Mouse (Mus musculus) c-Kit-positive CD71-positive TER-119-positive erythroid progenitor cells, embryonic 14.5 days (primary cell): ENCODE results near the gene Rtp1.

Experiments used
- DNase-seq: peaks from one replicate; pipeline ENCODE4 v3.0.0-alpha.2; 2013; ENCODE audit warnings: low spot score

Gene Rtp1

GRCm38 (mm10) chr16:23456534-23456933 is 27.6 kb downstream of the Rtp1 start:
- no peak for DNase-seq

DNA sequence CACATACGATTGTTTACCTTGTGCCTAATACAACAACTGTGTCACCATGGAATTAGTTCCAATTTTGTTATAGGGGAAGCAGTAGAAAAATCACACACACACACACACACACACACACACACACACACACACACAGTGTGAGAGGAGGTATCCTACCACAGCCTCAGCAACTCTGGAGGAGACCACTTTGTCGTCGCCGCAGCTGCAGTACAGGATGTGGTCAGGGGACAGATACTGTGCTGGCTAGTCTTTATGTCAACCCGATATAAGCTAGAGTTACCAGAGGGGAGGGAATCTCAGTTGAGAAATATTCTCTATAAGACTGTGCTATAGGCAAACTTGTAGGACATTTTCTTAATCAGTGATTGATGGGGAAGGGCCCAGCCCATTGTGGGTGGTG is 28.4 kb downstream of the Rtp1 start:
- DNase-seq: no peak

DNA sequence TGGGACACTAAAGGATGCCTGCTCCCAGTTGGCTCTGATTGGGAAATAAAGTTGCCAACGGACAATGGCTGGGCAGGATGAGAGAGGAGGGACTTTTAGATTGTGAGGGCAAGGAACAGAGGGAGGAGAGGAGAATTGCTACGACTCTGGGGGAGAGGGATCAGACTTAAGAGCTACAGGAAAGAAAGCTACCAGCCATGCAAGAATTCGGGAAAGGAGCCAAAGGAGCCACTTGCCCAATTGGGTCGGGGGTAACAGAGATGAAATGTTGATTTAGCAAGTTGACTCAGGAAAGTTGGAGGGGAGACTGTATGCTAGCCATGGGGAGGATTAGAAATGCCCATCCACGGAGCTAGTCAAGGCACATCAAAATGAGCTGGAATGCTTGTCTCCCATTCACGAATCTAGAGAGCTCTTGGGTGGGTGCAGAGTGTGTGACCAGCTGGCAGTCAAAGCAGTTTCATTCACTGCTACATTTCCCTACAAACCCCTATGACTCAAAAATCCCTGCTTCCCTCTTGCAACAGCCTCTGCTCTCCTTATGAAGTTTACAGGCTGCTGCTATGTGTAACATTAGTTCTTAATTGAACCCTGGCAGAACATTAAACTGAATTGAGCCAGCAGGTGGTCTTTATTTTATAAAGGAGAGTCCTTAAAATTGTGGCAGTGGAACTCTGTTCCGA is 30.1 kb downstream of the Rtp1 start:
- DNase-seq: no peak

DNA sequence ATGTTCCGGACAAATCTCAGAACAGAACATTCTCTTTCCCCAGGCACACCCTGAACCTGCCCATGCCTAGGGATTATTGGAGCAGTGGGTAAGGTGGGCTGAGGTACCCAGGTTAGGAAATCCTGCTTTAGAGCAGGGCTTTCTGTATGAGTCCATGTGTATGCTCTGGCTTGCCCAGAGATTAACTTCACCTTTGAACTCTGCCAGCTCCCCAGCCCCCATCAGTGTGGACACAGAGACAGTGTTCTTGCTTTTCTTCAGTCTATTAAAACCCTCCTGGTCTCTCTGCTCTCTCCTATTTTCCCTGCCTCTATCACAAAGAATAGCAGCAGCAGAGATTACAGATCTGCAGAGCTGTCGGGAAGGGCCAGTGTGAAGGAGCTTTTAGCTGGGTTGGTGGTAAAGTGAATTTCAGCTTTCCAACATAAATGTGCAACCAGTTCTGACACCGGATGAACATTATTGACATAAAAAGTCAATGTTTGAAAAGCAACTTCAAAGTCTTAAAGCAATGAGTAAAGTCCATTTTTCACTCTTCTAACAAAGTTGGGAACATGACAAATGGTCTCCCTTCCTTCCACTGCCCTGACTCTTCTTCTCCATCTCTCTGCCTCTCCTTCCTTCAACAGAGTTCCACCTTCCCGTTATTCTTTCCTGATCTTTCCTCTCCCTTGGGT is 34.9 kb downstream of the Rtp1 start:
- no peak for DNase-seq

- DNase-seq: no peak
Measured at GRCm38 (mm10) chr16:23471551-23471950, 42.6 kb downstream of the Rtp1 start.

- DNase-seq: no peak
Measured at GRCm38 (mm10) chr16:23472046-23472445, 43.1 kb downstream of the Rtp1 start.

DNA sequence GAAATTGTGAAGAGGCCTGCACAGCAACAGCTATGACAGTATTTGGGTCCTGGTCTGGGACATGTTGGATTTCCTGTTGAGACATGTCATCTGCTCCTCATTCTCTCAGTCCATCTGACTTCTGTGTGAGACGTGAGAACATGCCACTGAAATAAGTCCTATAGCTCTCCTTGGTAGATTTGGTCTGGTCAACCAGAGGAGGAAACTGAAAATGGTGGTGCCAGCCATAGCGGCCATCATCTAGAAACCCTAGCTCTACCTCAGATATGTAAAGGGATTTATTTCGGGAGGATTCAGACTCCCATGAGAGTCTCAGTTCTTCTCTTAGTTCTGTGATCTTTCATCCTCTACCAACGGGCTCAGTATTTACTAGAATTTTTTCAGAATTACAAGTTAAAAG is 46.7 kb downstream of the Rtp1 start:
- DNase-seq: no peak

DNA sequence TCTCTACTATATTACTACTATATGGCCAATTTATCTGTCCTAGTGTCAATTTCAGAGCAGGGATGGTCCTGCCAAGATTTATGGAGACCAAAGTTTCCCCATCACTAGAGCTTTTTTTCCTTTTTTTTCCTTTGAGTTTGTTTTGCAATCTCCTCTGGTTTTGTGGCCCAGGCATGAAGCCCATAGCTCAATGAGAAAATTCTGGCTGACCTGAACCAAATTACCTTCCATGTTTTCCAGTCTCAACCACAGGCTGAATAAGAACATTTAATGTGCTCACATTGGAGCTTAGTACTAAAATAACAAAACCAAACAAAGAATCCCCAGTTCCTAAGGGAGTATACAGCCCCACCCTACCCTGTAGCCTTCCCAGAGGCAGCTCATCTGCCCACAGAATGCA is 47.7 kb downstream of the Rtp1 start:
- no peak for DNase-seq

DNA sequence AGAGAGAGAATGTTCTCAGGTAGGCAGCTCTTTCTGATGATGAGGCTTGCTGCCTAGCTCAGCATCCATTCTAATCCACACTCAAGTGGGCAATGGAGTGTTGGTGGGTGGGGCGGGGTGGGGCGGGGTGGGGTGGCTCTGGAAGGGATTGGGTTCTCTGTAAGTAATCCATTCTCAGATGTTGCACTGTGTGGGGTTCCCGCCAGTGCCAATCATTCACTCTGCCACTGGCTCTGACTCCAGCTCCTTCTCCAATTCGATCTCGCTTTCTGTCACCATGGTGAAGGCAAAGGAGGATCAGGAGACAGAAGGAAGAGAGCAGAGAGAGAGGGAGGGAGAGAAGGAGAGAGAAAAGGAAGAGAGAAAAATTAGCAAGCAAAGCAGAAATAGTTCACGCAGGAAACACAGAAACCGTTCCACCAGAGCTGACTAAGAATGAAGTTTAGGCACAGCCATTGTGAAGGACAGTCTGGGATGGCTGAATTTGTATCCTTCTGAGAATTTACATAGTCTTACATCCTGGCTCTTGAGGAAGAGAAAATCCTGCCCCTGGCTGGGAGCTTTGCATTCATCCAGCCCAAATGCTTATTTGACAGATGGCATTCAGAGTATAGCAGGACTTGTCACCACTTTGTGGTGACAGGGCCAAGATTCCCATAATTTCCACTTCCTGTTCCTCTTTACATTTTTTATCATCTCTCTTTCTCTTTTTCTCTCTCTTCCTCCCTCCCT is 51.1 kb downstream of the Rtp1 start:
- DNase-seq: no peak

GRCm38 (mm10) chr16:23482218-23482617 is 53.3 kb downstream of the Rtp1 start:
- no peak for DNase-seq

DNA sequence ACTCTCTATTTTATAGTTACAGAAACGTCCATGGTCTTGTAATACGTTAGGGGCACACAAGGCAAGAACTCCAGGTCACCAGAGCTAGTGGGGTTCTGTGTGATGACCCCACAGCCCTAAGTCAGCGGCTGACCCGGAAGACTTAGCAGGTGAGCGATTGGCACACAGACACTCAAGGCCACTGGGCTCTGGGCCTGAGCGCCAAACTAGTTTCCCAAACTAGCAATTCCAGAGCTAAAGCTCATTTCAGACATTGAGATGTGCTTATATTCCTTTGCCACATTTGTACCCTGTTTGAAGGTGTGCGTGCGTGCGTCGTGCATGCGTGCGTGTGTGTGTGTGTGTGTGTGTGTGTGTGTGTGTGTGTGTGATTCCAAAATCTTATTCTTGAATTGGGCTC is 53.9 kb downstream of the Rtp1 start:
- no peak for DNase-seq

GRCm38 (mm10) chr16:23483292-23483691 is 54.4 kb downstream of the Rtp1 start:
- no peak for DNase-seq
